Mouse (Mus musculus): ENCODE results near the gene Fancd2. TPM values are rescaled to one million over a fixed set of nuclear protein-coding genes. Genes with fewer than 3 reads are reported as not detected.
A peak's percentile ranks its signal among the peaks of the same experiment; 100 is the strongest.

Gene Fancd2
- polyA plus RNA-seq, 1 experiment from 2014 or later = 13.0 TPM

DNA sequence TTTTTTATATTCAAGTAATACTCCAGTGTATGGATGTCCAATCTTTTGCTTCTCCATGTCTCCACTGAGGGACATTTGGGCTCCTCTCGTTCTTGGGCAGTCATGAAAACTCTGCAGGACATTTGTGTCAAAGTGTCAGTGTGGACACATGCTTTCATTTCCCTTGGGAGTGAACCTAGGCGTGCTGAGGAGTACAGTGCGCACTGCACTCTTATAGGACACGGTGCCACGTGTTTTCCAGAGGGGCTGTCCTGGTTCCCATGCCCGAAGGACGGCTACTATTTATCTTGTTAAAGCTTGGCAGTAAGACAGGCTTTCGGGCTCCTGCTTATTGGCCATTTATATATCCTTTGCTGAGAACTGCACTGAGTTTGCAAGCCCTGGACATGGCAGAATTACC is 111.1 kb downstream of the Fancd2 start:
- H3K9me3 ChIP-seq (ENCODE audit: control insufficient read depth, low read length) = no peaks in the 10 kb centered on the region
- 74% methylated on average over 8 of the region's 8 CpGs for WGBS

DNA sequence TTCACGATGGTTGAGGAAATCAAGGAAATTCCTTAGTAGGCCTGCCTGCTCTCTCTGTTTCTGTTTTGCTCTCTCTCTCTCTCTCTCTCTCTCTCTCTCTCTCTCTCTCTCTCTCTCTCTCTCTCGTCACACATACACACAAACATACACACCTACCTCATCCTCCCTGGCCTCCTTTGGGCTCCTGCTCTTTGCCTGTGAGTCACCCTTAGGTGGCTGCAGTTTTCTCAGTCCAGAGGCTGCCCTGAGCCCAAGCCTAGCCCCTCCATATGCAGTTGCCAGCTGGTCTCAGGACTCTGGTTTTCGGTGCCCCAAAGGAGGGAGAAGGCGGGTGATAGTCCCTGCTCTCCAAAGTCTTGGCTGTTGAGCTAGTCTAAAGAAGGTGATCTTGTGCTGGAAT is 111.5 kb downstream of the Fancd2 start:
- no peaks in the 10 kb centered on the region for H3K36me3 ChIP-seq (ENCODE audit: control insufficient read depth, insufficient read depth, low read length)
- H3K4me3 ChIP-seq (ENCODE audit: low read length) = no peak overlapping the region
- H3K9ac ChIP-seq (ENCODE audit: low read length) = no peak overlapping the region
- no peak overlapping the region for H3K4me2 ChIP-seq (ENCODE audit: low read depth, low read length)
- no peaks in the 10 kb centered on the region for H3K4me1 ChIP-seq (replicated peaks; ENCODE audit: control insufficient read depth, insufficient read depth, low read length)
- ATAC-seq (ENCODE audit: low read depth) = no peak
- no peak overlapping the region for H3K27ac ChIP-seq (ENCODE audit: low read length)
- no peaks in the 10 kb centered on the region for H3K27me3 ChIP-seq (ENCODE audit: control insufficient read depth, insufficient read depth, low read depth, low read length)
- WGBS = 73% methylated on average over 4 of the region's 4 CpGs
- no peaks in the 10 kb centered on the region for H3K9me3 ChIP-seq (ENCODE audit: control insufficient read depth, low read length)

More for the DNA sequence above, 111.1 kb downstream of the Fancd2 start:
- Histone ChIP-seq H3K4me1 (replicated peaks; ENCODE audit: control insufficient read depth, insufficient read depth, low read length) (no peaks in the 10 kb centered on the region), H3K27me3 (ENCODE audit: control insufficient read depth, insufficient read depth, low read depth, low read length) (no peaks in the 10 kb centered on the region), H3K4me2 (ENCODE audit: low read depth, low read length) (no peak overlapping the region), H3K9ac (ENCODE audit: low read length) (no peak overlapping the region), H3K27ac (ENCODE audit: low read length) (no peak overlapping the region), H3K36me3 (ENCODE audit: control insufficient read depth, insufficient read depth, low read length) (no peaks in the 10 kb centered on the region), H3K4me3 (ENCODE audit: low read length) (no peak overlapping the region)
- no peak for ATAC-seq (ENCODE audit: low read depth)

DNA sequence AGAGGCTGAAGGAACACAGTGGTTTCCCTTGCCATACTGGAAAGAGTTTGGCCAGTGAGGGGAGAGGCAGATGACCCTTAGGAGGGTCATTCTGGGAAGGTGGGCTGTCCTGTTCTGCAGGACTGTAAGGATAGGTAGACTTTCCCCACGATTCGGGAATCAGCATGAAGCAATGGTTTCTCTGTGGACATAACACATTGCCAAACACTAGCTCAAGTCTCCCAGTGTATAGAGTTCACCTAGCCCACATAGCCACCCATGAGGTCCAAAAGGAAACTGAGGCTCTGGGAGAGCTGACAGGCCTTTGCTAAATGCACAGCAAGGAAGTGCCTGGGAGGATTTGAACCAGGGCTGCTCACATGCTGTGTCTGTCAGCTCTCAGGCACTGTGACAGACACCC is 112.5 kb downstream of the Fancd2 start:
- no peaks in the 10 kb centered on the region for H3K27me3 ChIP-seq (ENCODE audit: control insufficient read depth, insufficient read depth, low read depth, low read length)
- no peaks in the 10 kb centered on the region for H3K9me3 ChIP-seq (ENCODE audit: control insufficient read depth, low read length)
- no peak for ATAC-seq (ENCODE audit: low read depth)
- no peak overlapping the region for H3K27ac ChIP-seq (ENCODE audit: low read length)
- H3K9ac ChIP-seq (ENCODE audit: low read length) = no peak overlapping the region
- H3K36me3 ChIP-seq (ENCODE audit: control insufficient read depth, insufficient read depth, low read length) = no peaks in the 10 kb centered on the region
- no peak overlapping the region for H3K4me3 ChIP-seq (ENCODE audit: low read length)
- no peak overlapping the region for H3K4me2 ChIP-seq (ENCODE audit: low read depth, low read length)
- 95% methylated on average over 2 of the region's 2 CpGs for WGBS
- no peaks in the 10 kb centered on the region for H3K4me1 ChIP-seq (replicated peaks; ENCODE audit: control insufficient read depth, insufficient read depth, low read length)

DNA sequence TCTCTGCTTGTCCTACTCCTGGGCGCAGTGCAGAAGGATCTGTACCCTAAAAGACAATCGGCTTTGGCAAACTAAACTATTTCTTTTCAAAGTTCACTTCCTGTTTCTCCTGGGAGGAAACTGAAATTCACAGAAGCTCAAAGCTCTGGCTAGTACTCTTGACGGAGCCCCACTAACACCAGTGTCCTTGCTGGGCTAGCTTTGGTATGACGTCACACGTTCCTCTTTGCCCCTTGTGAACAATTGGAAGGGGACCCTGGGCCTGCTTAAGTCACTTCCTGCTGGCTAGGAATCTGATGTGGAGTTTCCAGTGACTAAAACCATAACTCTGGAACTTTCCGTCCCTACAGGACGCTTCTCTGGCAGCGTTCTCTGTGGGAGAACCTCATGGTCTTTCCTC is 113.3 kb downstream of the Fancd2 start:
- Histone ChIP-seq H3K4me2 (ENCODE audit: low read depth, low read length) (no peak overlapping the region), H3K27ac (ENCODE audit: low read length) (0 out of 2 replicates have a peak overlapping the region, but pooled peaks have one; percentile 1), H3K36me3 (ENCODE audit: control insufficient read depth, insufficient read depth, low read length) (no peaks in the 10 kb centered on the region), H3K9me3 (ENCODE audit: control insufficient read depth, low read length) (no peaks in the 10 kb centered on the region), H3K4me3 (ENCODE audit: low read length) (no peak overlapping the region), H3K27me3 (ENCODE audit: control insufficient read depth, insufficient read depth, low read depth, low read length) (no peaks in the 10 kb centered on the region), H3K9ac (ENCODE audit: low read length) (no peak overlapping the region), H3K4me1 (replicated peaks; ENCODE audit: control insufficient read depth, insufficient read depth, low read length) (no peaks in the 10 kb centered on the region)
- ATAC-seq (ENCODE audit: low read depth) = peak; percentile 17; the same call in 1 of the 2 replicates
- 72% methylated on average over 8 of the region's 8 CpGs for WGBS

Small RNAs within 50 kb of the gene (microRNA-seq; reads per million reads assigned to microRNA genes)
- not detected for gene Gm23365

Other genes starting within 250 kb of the Fancd2 start
- 0.10 TPM in 1 of 2 replicates, not detected in the other for gene Cpne9, start 249.4 kb upstream of the Fancd2 start, polyA plus RNA-seq (2015; fragmentation: Nextera tagmentation; extraction: Ambion mirVana)
- 16.6 and 19.1 TPM in 2 replicates for gene Brpf1, start 224.5 kb upstream of the Fancd2 start, polyA plus RNA-seq (2015; fragmentation: Nextera tagmentation; extraction: Ambion mirVana)
- gene Ogg1, start 204.7 kb upstream of the Fancd2 start, polyA plus RNA-seq (2015; fragmentation: Nextera tagmentation; extraction: Ambion mirVana) = 16.1 and 17.6 TPM in 2 replicates
- gene Camk1, start 187.7 kb upstream of the Fancd2 start, polyA plus RNA-seq (2015; fragmentation: Nextera tagmentation; extraction: Ambion mirVana) = 105 and 109 TPM in 2 replicates
- gene Tada3, start 153.8 kb upstream of the Fancd2 start, polyA plus RNA-seq (2015; fragmentation: Nextera tagmentation; extraction: Ambion mirVana) = 52.6 and 54.3 TPM in 2 replicates
- 384 and 398 TPM in 2 replicates for gene Arpc4, start 153.6 kb upstream of the Fancd2 start, polyA plus RNA-seq (2015; fragmentation: Nextera tagmentation; extraction: Ambion mirVana)
- gene Ttll3, start 142.4 kb upstream of the Fancd2 start, polyA plus RNA-seq (2015; fragmentation: Nextera tagmentation; extraction: Ambion mirVana) = 4.8 and 7.3 TPM in 2 replicates
- gene Rpusd3, start 112.3 kb upstream of the Fancd2 start, polyA plus RNA-seq (2015; fragmentation: Nextera tagmentation; extraction: Ambion mirVana) = 18.0 and 21.5 TPM in 2 replicates
- gene Cidec, start 95.9 kb upstream of the Fancd2 start, polyA plus RNA-seq (2015; fragmentation: Nextera tagmentation; extraction: Ambion mirVana) = 0.49 TPM in 1 of 2 replicates, not detected in the other
- 72.7 and 74.0 TPM in 2 replicates for gene Jagn1, start 89.1 kb upstream of the Fancd2 start, polyA plus RNA-seq (2015; fragmentation: Nextera tagmentation; extraction: Ambion mirVana)
- 25.8 and 28.2 TPM in 2 replicates for gene Il17re, start 73.2 kb upstream of the Fancd2 start, polyA plus RNA-seq (2015; fragmentation: Nextera tagmentation; extraction: Ambion mirVana)
- gene Il17rc, start 60.3 kb upstream of the Fancd2 start, polyA plus RNA-seq (2015; fragmentation: Nextera tagmentation; extraction: Ambion mirVana) = 26.7 and 28.3 TPM in 2 replicates
- gene Creld1, start 48.4 kb upstream of the Fancd2 start, polyA plus RNA-seq (2015; fragmentation: Nextera tagmentation; extraction: Ambion mirVana) = 32.5 and 37.7 TPM in 2 replicates
- gene Prrt3, start 29.8 kb upstream of the Fancd2 start, polyA plus RNA-seq (2015; fragmentation: Nextera tagmentation; extraction: Ambion mirVana) = 0.11 and 0.19 TPM in 2 replicates
- gene Emc3, start within 50 bp of the Fancd2 start, polyA plus RNA-seq (2015; fragmentation: Nextera tagmentation; extraction: Ambion mirVana) = 108 and 110 TPM in 2 replicates
- gene Fancd2os, start 69.0 kb downstream of the Fancd2 start, polyA plus RNA-seq (2015; fragmentation: Nextera tagmentation; extraction: Ambion mirVana) = 0.15 and 0.21 TPM in 2 replicates
- gene Brk1, start 73.1 kb downstream of the Fancd2 start, polyA plus RNA-seq (2015; fragmentation: Nextera tagmentation; extraction: Ambion mirVana) = 218 and 226 TPM in 2 replicates
- gene Vhl, start 92.3 kb downstream of the Fancd2 start, polyA plus RNA-seq (2015; fragmentation: Nextera tagmentation; extraction: Ambion mirVana) = 36.1 and 38.7 TPM in 2 replicates
- gene Irak2, start 106.8 kb downstream of the Fancd2 start, polyA plus RNA-seq (2015; fragmentation: Nextera tagmentation; extraction: Ambion mirVana) = 6.3 and 7.4 TPM in 2 replicates
- gene Tatdn2, start 165.4 kb downstream of the Fancd2 start, polyA plus RNA-seq (2015; fragmentation: Nextera tagmentation; extraction: Ambion mirVana) = 0.46 and 0.60 TPM in 2 replicates
- gene Ghrl, start 188.2 kb downstream of the Fancd2 start, polyA plus RNA-seq (2015; fragmentation: Nextera tagmentation; extraction: Ambion mirVana) = not detected in 2 replicates
- gene Sec13, start 209.1 kb downstream of the Fancd2 start, polyA plus RNA-seq (2015; fragmentation: Nextera tagmentation; extraction: Ambion mirVana) = 239 and 242 TPM in 2 replicates